Mouse (Mus musculus): ENCODE results near the gene Mtus2. TPM values are rescaled to one million over a fixed set of nuclear protein-coding genes. Genes with fewer than 3 reads are reported as not detected.

Mtus2 gene
- under 1 TPM; 0.08 to 0.15 TPM for total RNA-seq (2021)
- long read RNA-seq, experiment 1: 0 reads
- long read RNA-seq, experiment 2: 0 reads

GRCm38 (mm10) chr5:147956821-147957564, at the start of gene Mtus2:
Mtus2 (plus strand) TSS chr5:147957320.
- DNase-seq: peak; percentile 83
- TF ChIP-seq CTCF (IDR thresholded peaks at IDR 0.05): peak; percentile 97
- Histone ChIP-seq H3K4me3 (peak within 1 kb of the TSS; percentile 70), H3K27ac (no peak within 1 kb of the TSS)
- intact Hi-C loops (cut with DNase I): loop anchor here (2.0 kb wide), 1 partner anchor 286 kb away; no protein-coding TSS in a partner anchor

DNA sequence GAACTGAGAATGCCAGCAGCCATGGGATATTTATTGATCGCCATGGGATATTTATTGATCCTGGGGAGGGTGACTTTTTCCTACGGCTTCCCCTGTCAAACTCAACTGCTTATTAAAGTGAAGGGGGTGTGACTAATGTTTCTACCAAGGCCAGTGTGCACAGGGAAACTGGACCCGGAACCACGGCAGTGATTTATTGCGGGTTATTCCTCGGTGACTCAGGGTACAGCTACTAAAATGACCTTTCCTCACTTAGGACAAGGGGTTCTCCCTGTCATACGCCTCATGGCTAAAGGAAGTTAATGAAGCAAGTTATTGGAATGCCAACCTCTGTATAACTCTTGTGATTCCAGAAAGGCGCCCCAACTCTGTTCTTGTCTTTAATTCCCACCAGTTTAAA, 49.3 kb upstream of the Mtus2 start:
- no peak for TF ChIP-seq CTCF (IDR thresholded peaks at IDR 0.05)
- H3K4me3 ChIP-seq: no peak overlapping the region
- intact Hi-C loops (cut with DNase I): no loop called here
- DNase-seq: no peak
- no peak overlapping the region for H3K27ac ChIP-seq

DNA sequence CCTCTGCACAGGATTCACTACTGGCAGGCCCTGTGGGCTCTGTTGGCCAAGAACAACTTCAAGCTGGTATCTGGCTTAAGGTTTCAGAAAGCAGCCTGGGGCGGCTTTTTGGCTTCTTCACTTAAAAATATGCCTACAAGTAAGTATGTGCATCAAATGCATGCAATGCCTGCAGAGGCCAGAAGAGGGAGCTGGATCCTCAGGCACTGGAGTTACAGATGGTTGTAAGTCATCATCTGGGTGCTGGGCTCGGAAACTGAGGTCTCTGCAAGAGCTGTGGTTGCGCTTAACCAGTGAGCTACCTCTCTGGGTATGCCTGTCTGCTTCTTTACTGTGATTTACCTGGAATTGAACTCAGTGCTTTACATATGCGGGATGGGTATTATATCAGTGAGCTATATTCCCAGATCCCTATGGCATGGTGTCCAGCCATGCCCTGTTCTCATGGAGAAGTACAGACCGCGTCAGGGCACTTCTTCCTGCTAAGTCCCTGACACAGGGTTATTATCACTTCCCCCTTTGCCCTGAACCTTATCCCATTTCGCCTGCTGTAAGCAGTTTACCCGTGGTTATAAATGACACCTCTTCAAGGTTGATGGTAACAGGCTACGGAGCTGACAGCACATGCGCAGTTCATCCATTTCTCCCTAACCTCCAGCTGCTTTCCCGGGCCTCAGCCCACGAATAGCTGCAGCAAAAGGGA, 46.2 kb upstream of the Mtus2 start:
- no peak overlapping the region for H3K4me3 ChIP-seq
- no peak overlapping the region for H3K27ac ChIP-seq
- peak; percentile 26; the same call in 1 of the 2 replicates for TF ChIP-seq CTCF (IDR thresholded peaks at IDR 0.05)
- no peak for DNase-seq
- intact Hi-C loops (cut with DNase I): no loop called here

DNA sequence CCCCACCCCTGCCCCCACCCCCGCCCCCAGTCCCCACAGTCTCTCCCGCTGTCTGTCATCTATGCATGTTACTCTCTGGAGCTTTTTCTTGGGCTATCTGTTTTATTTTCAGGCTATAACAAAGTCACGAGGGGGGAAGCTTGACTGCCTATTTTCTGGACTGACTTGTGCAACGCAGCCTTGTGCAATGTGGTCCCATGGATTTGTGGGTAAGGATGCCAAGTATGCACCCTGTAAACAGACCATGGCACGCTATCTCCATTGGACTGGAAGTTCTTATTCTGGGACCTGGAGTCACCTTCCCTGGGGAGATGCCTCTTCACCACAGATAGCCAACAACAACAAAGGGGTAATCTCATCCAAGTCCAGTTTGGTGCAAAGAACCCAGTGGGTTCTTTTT, 45.4 kb upstream of the Mtus2 start:
- Histone ChIP-seq H3K4me3 (no peak overlapping the region), H3K27ac (no peak overlapping the region)
- intact Hi-C loops (cut with DNase I): no loop called here
- no peak for DNase-seq
- TF ChIP-seq CTCF (IDR thresholded peaks at IDR 0.05): no peak

GRCm38 (mm10) chr5:147913241-147913842, 43.8 kb upstream of the Mtus2 start:
- DNase-seq: no peak
- intact Hi-C loops (cut with DNase I): no loop called here
- H3K4me3 ChIP-seq: no peak overlapping the region

GRCm38 (mm10) chr5:147915038-147915566, 42.0 kb upstream of the Mtus2 start:
- peak; percentile 25; the same call in 1 of the 2 replicates for TF ChIP-seq CTCF (IDR thresholded peaks at IDR 0.05)
- DNase-seq: no peak
- no peak overlapping the region for H3K4me3 ChIP-seq
- H3K27ac ChIP-seq: no peak overlapping the region
- intact Hi-C loops (cut with DNase I): no loop called here

More at GRCm38 (mm10) chr5:147913241-147913842, 43.8 kb upstream of the Mtus2 start:
- TF ChIP-seq CTCF (IDR thresholded peaks at IDR 0.05): no peak
- H3K27ac ChIP-seq: no peak overlapping the region

GRCm38 (mm10) chr5:147916171-147916570, 40.9 kb upstream of the Mtus2 start:
- intact Hi-C loops (cut with DNase I): no loop called here
- DNase-seq: no peak
- no peak for TF ChIP-seq CTCF (IDR thresholded peaks at IDR 0.05)
- Histone ChIP-seq H3K27ac (no peak overlapping the region), H3K4me3 (no peak overlapping the region)

DNA sequence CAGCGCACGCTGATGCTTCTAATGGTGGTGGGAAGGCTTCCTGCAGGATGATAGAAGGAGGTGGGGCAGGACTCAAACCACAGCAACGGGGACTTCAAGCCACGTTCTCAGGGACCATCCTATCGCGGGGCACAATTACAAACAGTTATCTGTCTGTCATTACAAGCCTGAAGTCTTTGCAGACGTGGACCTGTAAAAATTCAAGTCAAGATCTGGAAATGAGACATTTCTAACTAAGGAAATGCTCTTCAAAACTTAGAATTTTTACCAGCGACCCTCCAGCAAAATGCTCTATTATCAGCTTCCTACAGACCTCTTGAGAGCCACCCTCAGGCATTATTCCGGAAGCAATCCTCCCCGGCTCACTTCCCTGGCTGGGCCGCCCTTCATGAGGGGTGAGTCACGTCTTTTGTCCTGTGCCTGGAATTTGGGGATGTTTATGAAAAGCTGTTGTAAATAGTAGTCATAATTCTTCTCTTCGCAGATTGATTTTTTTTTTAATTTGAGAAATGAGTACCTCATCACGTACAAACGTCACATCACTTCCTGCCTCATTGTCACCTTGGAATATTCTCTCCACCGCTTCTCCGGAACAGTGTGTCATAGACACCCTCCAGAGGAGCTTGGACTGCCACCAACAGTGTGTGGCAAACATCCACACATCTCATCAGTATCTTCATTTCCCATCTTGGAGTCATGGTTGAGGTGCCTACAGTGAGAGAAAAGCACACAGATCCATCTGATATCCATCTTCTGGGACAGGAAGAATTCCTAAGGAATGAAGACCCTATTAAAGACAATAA, 38.9 kb upstream of the Mtus2 start:
- no peak for TF ChIP-seq CTCF (IDR thresholded peaks at IDR 0.05)
- no peak for DNase-seq
- Histone ChIP-seq H3K4me3 (0 out of 2 replicates have a peak overlapping the region, but pooled peaks have one; percentile 7), H3K27ac (no peak overlapping the region)
- intact Hi-C loops (cut with DNase I): no loop called here

DNA sequence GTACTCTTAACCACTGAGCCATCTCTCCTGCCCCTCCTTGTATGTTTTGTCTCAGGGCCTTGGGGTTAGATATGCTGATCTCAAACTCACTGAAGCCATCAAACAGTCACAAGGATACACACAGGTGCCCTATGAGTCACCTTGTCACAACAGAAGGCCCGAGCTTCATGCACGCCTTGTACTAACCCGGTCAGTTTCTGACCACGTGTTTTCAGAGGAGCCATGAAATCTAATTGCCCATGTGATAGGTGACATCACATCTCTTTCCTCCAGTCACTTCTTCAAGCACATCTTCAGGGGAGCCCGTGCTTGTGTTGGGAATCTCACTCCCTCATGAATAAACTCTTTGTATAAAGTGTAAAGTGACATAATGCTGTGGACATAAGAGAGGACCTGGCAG, 32.5 kb upstream of the Mtus2 start:
- no peak for DNase-seq
- TF ChIP-seq CTCF (IDR thresholded peaks at IDR 0.05): no peak
- H3K4me3 ChIP-seq: no peak overlapping the region
- intact Hi-C loops (cut with DNase I): no loop called here
- H3K27ac ChIP-seq: no peak overlapping the region

- Histone ChIP-seq H3K27ac (no peak overlapping the region), H3K4me3 (no peak overlapping the region)
- intact Hi-C loops (cut with DNase I): no loop called here
- TF ChIP-seq CTCF (IDR thresholded peaks at IDR 0.05): peak; percentile 52
- DNase-seq: no peak
Observed at GRCm38 (mm10) chr5:147925935-147926604, 31.1 kb upstream of the Mtus2 start.

- intact Hi-C loops (cut with DNase I): no loop called here
Observed at GRCm38 (mm10) chr5:147928668-147929497, 28.2 kb upstream of the Mtus2 start.

More at GRCm38 (mm10) chr5:147928668-147929497, 28.2 kb upstream of the Mtus2 start:
- peak; percentile 45 for TF ChIP-seq CTCF (IDR thresholded peaks at IDR 0.05)
- no peak overlapping the region for H3K4me3 ChIP-seq
- DNase-seq: no peak
- no peak overlapping the region for H3K27ac ChIP-seq
